Mouse (Mus musculus) intestine, embryonic 14.5 days (tissue): Measurements from ENCODE around the gene Crybb1. TPM values are rescaled to one million over a fixed set of nuclear protein-coding genes. Genes with fewer than 3 reads are reported as not detected.

Source experiments
- ATAC-seq: fragments of 200-750 bp; cut with Nextera tagmentation; replicated peaks from 2 replicates; pipeline ENCODE4 v1.8.0; 2017; ENCODE audit warnings: low read depth, moderate number of reproducible peaks, moderate TSS enrichment, moderate library complexity; ENCODE audit not compliant: low FRiP score, low TSS enrichment
- DNase-seq: peaks from one replicate; pipeline ENCODE4 v3.0.0-alpha.2; 2018; ENCODE audit warnings: low spot score
- H3K27ac ChIP-seq: fragments of 300-500 bp; sonication (generic); 2 replicates; pipeline ENCODE4 v1.5.1; 2014; ENCODE audit warnings: low read depth, mild to moderate bottlenecking, control low read depth
- H3K27me3 ChIP-seq: fragments of 300-500 bp; sonication (generic); replicated peaks from 2 replicates; pipeline ENCODE4 v1.6.1; 2014; ENCODE audit warnings: low read length, control low read depth; ENCODE audit not compliant: control insufficient read depth, insufficient read depth
- H3K36me3 ChIP-seq: fragments of 300-500 bp; sonication (generic); 2 replicates; pipeline ENCODE4 v1.6.1; 2014; ENCODE audit warnings: low read length, control low read depth; ENCODE audit not compliant: control insufficient read depth, insufficient read depth
- H3K4me1 ChIP-seq: fragments of 300-500 bp; sonication (generic); replicated peaks from 2 replicates; pipeline ENCODE4 v1.6.1; 2014; ENCODE audit warnings: low read length, control low read depth, mixed read lengths; ENCODE audit not compliant: control insufficient read depth, insufficient read depth
- H3K4me2 ChIP-seq: fragments of 300-500 bp; sonication (generic); 2 replicates; pipeline ENCODE4 v1.6.1; 2014; ENCODE audit warnings: low read length
- H3K4me3 ChIP-seq: fragments of 300-500 bp; sonication (generic); 2 replicates; pipeline ENCODE4 v1.5.1; 2014; ENCODE audit warnings: low read depth, low read length, control low read depth, mixed read lengths
- H3K9ac ChIP-seq: fragments of 300-500 bp; sonication (generic); 2 replicates; pipeline ENCODE4 v1.6.1; 2014; ENCODE audit warnings: mild to moderate bottlenecking, low read length
- H3K9me3 ChIP-seq: fragments of 300-500 bp; sonication (generic); 2 replicates; pipeline ENCODE4 v1.6.1; 2016; ENCODE audit warnings: low read length, control low read depth; ENCODE audit not compliant: control insufficient read depth
- whole genome bisulfite sequencing: fragments of 180-500 bp; shearing (Covaris S2); extraction: QIAGEN DNeasy Blood & Tissue Kit; methylation state at CpG from one replicate; pipeline ENCODE4 v1.1.7; 2014; 5-methylcytosine and 5-hydroxymethylcytosine counted together
- polyA plus RNA-seq: library from polyadenylated mRNA; unstranded; fragments of >200 nt; fragmentation: Nextera tagmentation; extraction: Ambion mirVana; gene quantifications from 2 replicates; pipeline ENCODE4 v1.2.1, GENCODE M21; 2014

Gene Crybb1
- polyA plus RNA-seq, 1 experiment from 2014 or later: 3.3 TPM

DNA sequence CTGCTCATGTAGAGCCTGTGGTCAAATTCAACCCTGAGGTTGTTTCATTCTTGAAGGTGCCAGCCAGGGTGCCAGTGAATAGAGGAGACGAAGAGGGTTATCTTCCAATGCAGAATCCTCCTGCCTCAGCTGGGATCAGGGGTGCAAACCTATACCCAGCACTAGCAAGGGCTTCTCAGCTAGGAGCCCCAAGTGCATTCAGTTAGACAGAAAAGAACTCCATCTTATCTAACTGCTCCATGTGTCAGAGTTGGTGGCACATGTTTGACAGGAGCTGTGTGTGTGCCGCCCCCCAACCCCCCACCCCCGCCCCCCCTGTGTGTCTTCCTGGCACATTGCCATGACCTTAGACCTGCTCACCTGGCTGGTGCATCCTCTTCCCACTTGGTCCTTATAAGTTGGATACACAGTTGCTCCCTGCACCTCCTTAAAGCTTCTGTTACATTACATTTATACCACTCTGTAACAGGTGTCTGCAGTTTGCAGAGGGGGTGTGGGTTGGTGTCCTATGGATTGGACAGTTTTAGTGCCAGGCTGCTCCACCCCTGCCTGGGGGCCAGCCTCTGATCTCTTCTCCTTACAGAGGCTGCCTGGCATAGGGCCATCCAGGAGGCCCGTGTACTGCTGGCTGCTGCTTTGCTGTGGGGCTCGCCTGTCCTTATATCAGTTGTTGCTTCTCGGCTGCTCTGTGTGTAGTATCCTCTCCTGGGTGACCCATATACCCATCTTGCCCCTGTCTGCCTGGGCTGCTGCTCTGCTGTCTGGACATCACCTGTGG lies 41.0 kb downstream of the Crybb1 start:
- no peaks in the 10 kb centered on the region; the same call in 1 of the 2 replicates for H3K36me3 ChIP-seq
- no peaks in the 10 kb centered on the region for H3K9me3 ChIP-seq
- DNase-seq (no peak), ATAC-seq (no peak)
- peaks cover 10% of the 10 kb centered on the region for H3K4me1 ChIP-seq
- no peaks in the 10 kb centered on the region for H3K27me3 ChIP-seq
- no peak overlapping the region for H3K4me2 ChIP-seq
- no peak overlapping the region for H3K9ac ChIP-seq
- no peak overlapping the region; the same call in 1 of the 2 replicates for H3K27ac ChIP-seq
- H3K4me3 ChIP-seq: no peak overlapping the region
- 76% methylated on average over 6 of the region's 6 CpGs for WGBS

DNA sequence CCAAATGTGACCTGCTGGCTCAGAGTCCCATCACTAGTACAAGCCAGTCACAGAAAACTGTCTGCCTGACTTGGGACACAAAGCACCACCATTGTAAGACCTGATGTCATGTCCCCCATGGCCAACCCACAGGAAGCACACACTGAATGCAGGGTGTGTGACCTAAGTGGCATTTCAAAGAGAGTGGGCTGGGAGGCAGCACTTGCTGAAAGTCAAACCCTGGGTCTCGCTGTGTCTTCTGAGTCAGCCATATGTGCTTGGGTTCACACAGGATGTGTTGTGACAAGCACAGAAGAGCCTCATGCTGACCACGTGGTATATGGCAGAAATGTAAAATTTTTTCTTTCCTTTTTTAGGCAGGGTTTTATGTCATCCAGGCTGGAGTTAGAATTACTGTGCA lies 41.6 kb downstream of the Crybb1 start:
- H3K9me3 ChIP-seq: no peaks in the 10 kb centered on the region
- no peaks in the 10 kb centered on the region for H3K27me3 ChIP-seq
- H3K27ac ChIP-seq: no peak overlapping the region; the same call in 1 of the 2 replicates
- H3K9ac ChIP-seq: no peak overlapping the region
- WGBS: 72% methylated on average over 2 of the region's 2 CpGs
- no peak overlapping the region for H3K4me3 ChIP-seq
- DNase-seq (no peak), ATAC-seq (no peak)
- H3K4me2 ChIP-seq: no peak overlapping the region
- peaks cover 10% of the 10 kb centered on the region for H3K4me1 ChIP-seq
- no peaks in the 10 kb centered on the region; the same call in 1 of the 2 replicates for H3K36me3 ChIP-seq

DNA sequence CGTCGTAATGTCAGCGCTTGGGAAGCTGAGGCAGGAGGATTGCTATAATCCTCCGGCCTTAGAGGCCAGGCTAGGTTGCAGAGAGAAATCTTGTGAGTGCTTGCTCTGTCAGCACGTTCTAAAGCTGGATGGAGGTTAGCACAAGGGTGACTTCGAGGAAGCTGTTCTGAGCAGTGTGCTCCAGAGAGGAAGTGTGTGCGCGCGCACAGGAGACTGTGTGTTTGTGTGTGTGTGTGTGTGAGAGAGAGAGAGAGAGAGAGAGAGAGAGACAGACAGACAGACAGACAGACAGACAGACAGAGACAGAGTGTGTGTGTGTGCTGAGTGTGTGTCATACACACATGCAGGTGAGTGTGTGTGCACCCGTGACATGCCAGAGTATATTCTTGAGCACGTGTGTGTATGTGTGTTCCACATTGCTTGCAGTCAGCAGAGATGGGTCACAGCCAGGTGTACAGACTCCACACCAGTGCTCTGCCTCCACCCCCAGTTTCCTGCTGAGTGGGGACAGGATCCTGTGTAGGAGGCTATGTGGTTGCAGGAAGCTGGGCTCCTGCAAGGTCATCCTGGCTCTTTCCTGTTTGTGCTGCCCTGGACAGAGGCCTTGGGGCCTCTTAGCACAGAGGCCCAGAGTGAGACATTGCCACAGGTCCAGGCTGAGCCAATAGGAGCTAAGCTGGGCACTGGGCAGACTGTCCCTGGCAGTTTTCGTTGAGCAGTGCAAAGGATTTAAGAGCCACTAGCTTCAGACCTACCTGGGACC lies 42.8 kb downstream of the Crybb1 start:
- Histone ChIP-seq H3K27me3 (no peaks in the 10 kb centered on the region), H3K9me3 (no peaks in the 10 kb centered on the region), H3K4me1 (peaks cover 10% of the 10 kb centered on the region), H3K4me2 (no peak overlapping the region), H3K4me3 (no peak overlapping the region), H3K27ac (no peak overlapping the region), H3K36me3 (no peaks in the 10 kb centered on the region), H3K9ac (no peak overlapping the region)
- ATAC-seq (no peak; the same call in 1 of the 2 replicates), DNase-seq (no peak)
- 85% methylated on average over 12 of the region's 12 CpGs for WGBS

DNA sequence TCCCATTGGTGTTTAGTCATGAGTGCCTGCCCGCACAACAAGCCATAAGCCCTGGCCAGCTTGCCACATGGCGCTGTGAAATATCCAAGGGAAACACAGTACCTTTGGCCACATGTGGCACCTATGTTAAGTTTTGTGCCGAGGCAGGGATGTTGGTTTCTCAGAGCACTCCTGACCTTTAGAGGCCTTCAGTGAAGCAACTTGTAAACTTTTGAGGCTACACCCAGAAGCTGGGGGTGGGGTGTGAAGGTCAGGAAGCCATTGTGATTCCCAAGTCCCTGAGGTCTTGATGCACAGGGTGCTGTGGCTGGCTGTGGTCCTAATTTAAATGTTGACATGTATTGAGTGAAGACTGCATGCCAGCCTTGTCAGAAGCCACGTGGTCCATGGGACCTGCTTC lies 43.8 kb downstream of the Crybb1 start:
- Histone ChIP-seq H3K4me3 (no peak overlapping the region), H3K27ac (no peak overlapping the region), H3K4me2 (no peak overlapping the region), H3K27me3 (no peaks in the 10 kb centered on the region), H3K4me1 (peaks cover 8% of the 10 kb centered on the region), H3K9me3 (no peaks in the 10 kb centered on the region), H3K9ac (no peak overlapping the region), H3K36me3 (no peaks in the 10 kb centered on the region)
- ATAC-seq (no peak), DNase-seq (no peak)
- WGBS: 82% methylated on average over 4 of the region's 4 CpGs

DNA sequence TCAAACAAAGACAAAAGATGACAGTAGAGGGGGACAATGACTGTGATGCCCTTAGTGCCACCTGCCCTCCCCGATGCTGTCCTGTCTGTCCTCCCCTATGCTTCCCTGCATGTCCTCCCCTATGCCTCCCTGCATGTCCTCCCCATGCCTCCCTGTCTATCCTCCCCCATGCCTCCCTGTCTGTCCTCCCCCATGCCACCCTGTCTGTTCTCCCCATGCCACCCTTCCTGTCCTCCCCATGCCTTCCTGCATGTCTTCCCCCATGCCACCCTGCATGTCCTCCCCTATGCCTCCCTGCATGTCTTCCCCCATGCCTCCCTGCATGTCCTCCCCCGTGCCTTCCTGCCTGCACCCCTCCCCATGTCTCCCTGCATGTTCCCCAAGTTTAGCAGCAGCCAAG lies 44.5 kb downstream of the Crybb1 start:
- no peak overlapping the region for H3K9ac ChIP-seq
- H3K27ac ChIP-seq: no peak overlapping the region
- no peaks in the 10 kb centered on the region for H3K27me3 ChIP-seq
- no peaks in the 10 kb centered on the region for H3K9me3 ChIP-seq
- H3K36me3 ChIP-seq: no peaks in the 10 kb centered on the region
- no peak for ATAC-seq
- H3K4me3 ChIP-seq: no peak overlapping the region
- no peak overlapping the region for H3K4me2 ChIP-seq
- WGBS: 85% methylated on average over 2 of the region's 2 CpGs
- no peak for DNase-seq
- H3K4me1 ChIP-seq: peaks cover under 1% of the 10 kb centered on the region; the same call in 1 of the 2 replicates

DNA sequence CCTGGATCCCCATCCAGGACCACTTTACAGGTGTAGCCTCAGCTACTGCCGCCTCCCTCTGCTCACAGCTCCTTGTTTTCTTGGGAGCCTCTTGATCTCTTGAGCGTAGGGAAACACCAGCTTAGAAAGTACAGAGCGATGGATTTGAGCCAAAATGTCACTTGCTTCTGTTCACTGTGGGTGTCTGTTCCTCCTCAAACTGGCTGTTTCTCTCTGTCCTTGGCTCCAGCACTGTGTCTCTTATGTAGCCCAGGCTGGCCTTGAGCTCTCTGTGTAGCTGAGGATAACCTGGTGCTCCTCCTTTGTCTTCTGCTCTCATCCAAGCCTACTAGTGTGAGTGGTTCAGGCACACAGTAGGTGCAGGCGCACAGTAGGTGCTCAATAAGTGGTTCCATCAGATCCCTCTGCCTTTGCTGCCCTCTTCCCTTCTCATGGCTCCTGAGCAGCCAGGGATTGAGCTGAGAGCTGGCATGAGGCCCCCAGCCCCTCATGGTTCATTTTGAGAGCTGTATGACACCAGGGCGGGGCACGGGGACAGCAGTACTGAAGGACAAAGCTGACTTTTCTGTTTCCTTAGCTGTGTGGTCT lies 45.2 kb downstream of the Crybb1 start:
- ATAC-seq (no peak), DNase-seq (no peak)
- Histone ChIP-seq H3K36me3 (no peaks in the 10 kb centered on the region), H3K27me3 (no peaks in the 10 kb centered on the region), H3K4me1 (no peaks in the 10 kb centered on the region), H3K9me3 (no peaks in the 10 kb centered on the region), H3K4me3 (no peak overlapping the region), H3K27ac (no peak overlapping the region), H3K9ac (no peak overlapping the region), H3K4me2 (no peak overlapping the region)
- WGBS: 81% methylated on average over 6 of the region's 6 CpGs

DNA sequence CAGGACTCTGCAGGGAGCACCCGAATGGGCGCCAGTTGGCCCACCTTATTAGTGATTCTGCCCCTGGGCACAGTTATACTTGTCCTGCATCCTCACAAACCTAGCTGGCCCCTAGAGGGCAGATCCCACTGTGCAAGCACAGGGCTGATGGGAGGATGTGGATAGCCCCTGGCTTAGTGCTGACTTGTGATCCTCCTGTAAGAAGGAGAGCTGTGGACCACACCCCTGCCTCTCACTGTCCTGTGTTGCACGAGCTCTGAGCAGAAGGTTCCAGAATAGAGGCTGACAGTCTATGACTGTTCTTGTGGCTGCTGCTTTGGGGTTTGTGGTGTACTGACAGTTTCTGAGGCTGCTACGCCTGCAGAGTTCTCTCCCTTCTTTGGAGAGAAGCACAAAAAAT lies 46.1 kb downstream of the Crybb1 start:
- ATAC-seq: no peak
- WGBS: 82% methylated on average over 4 of the region's 4 CpGs
- Histone ChIP-seq H3K27me3 (no peaks in the 10 kb centered on the region), H3K4me3 (no peak overlapping the region), H3K9ac (no peak overlapping the region), H3K9me3 (no peaks in the 10 kb centered on the region), H3K36me3 (no peaks in the 10 kb centered on the region), H3K4me2 (no peak overlapping the region), H3K27ac (no peak overlapping the region), H3K4me1 (no peaks in the 10 kb centered on the region)
- DNase-seq: no peak

DNA sequence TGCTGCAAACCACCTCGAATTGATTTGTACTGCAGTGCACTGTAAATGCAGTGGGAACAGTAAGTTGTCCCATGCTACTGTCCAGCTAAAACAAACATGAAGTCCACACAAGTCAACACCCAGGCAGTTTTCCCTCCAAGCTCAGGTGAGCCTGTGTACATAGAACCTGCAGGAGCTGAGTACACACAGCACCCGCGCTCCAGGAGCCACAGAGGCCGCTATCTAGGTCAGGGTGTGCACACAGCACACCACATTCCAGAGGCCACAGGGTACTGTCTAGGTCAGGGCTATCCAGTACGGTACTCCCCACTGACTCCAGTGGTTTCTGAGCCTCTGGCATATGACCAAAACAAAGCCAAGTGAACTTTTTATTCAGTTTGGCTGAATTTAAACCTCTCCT lies 46.7 kb downstream of the Crybb1 start:
- ATAC-seq: 0 out of 2 replicates have a peak, but pooled peaks have one; percentile 28
- Histone ChIP-seq H3K9ac (no peak overlapping the region), H3K4me3 (no peak overlapping the region), H3K4me2 (no peak overlapping the region), H3K9me3 (no peaks in the 10 kb centered on the region), H3K27me3 (no peaks in the 10 kb centered on the region), H3K4me1 (no peaks in the 10 kb centered on the region), H3K36me3 (no peaks in the 10 kb centered on the region), H3K27ac (no peak overlapping the region)
- 67% methylated on average over 5 of the region's 5 CpGs for WGBS
- no peak for DNase-seq
